Mouse (Mus musculus): ENCODE data around the gene Ppil1. TPM values are rescaled to one million over a fixed set of nuclear protein-coding genes. Genes with fewer than 3 reads are reported as not detected.
"Not testable (repeated sequence)": the region's sequence is repeated elsewhere in the genome, so short reads cannot be mapped to it uniquely, and the experiment has no call there.

Ppil1 gene
- total RNA-seq, 2 experiments from 2014 or later, result 97.1 to 122 TPM

DNA sequence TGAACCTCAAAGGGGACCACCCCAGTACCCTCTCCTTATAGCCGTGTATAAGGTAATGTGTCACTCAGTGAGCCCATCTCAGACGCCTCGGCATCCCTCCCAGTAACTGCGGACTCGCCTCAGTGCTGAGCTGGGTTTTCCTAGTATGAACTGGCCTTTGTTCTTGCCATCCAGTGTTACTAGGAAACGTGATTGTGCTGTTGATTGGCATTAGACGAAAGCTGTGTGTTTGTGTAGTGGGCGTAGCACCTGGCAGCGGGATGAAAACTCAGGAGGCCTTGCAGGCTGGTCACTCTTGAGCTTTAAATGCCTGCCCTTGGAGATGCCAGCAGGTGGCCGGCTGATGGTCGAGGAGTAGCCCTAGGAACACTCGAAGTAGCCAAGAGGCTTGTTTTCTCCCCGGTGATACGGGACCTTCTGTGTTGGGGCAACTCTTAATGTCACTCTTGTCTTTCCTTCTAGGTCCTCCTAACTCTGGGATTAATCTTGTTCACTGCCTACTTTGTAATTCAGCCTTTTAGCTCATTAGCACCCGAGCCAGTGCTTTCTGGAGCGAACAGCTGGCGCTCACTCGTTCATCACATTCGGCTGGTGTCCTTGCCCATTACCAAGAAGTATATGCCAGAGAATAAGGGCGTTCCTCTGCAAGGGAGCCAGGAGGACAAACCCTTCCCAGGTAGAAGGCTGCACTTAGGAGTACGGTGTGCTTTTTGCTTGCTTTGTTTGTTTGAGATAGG is 18.4 kb upstream of the Ppil1 start:
- ATAC-seq (replicated peaks; ENCODE audit: poor library complexity, severe bottlenecking), result no peak

DNA sequence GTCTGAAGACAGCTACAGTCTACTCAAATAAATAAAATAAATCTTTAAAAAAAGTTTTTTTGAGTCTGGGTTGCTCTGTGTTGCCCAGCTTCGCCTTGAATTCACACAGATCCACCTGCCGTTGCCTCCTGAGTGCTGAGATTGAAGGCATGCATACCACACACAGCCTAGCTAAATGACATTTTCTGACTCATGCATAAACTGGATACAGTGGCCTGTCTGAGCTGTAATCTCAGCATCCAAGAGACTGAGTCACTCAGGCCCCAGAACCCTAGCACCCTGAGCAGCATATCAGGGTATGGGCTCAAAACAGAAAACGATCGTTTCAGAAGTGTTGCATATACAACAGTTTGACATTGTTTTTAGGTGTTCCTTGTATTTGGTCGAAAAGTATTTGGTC is 17.6 kb upstream of the Ppil1 start:
- ATAC-seq (replicated peaks; ENCODE audit: poor library complexity, severe bottlenecking), result no peak

DNA sequence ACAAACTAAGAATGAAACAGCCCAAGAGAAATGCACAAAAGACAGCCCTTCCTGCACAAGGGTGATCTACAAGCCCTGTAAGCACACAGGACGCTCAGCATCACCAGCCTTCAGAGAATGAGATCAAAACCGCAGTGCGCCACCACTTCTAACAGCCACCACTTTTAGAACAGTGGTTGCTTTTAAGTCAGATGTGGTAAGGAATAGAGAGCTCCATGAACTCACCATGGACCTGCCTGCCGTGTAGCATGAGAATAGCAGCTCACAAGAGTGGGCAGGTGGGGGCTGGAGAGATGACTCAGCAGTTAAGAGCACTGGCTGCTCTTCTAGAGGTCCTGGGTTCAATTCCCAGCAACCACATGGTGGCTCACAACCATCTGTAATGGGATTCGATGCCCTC is 16.4 kb upstream of the Ppil1 start:
- no peak for ATAC-seq (replicated peaks; ENCODE audit: poor library complexity, severe bottlenecking)

DNA sequence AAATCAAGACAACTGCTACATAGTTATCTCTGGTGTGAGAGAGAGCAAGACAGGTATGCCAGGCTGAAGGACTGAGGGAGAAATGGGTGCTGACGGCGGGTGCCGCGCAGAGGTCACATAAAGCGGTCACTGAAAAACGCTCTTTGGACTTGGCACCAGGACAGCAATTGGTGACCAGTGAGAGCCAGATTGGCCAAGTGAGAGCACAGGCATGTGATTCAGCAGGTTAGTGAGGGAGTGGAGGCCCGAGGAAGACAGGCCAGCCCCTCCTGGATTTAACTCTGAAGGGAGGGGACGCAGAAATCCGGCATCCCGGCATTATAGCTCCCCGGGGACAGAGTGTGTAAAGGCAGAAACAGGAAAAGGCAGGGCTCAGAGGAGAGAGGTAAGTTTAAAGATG is 9.9 kb upstream of the Ppil1 start:
- no peak for ATAC-seq (replicated peaks; ENCODE audit: poor library complexity, severe bottlenecking)

DNA sequence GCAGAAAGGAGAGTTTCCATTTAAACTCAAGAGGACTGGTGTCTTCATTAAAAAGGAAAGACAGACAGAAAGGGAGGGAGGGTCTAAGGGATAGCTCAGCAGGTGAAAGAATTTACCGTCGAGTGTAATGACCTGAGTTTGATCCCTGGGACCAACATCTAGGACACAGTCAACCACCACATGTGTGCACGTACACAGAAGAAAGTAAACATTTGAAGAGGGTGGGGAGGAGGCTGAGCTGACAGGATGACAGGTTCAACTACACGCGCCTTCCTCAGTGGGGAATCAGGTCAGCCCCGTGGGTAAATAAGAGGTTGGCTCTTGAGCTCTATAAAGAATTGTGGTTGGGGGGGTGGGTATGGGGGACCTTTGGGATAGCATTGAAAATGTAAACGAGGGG is 9.2 kb upstream of the Ppil1 start:
- no peak for ATAC-seq (replicated peaks; ENCODE audit: poor library complexity, severe bottlenecking)

DNA sequence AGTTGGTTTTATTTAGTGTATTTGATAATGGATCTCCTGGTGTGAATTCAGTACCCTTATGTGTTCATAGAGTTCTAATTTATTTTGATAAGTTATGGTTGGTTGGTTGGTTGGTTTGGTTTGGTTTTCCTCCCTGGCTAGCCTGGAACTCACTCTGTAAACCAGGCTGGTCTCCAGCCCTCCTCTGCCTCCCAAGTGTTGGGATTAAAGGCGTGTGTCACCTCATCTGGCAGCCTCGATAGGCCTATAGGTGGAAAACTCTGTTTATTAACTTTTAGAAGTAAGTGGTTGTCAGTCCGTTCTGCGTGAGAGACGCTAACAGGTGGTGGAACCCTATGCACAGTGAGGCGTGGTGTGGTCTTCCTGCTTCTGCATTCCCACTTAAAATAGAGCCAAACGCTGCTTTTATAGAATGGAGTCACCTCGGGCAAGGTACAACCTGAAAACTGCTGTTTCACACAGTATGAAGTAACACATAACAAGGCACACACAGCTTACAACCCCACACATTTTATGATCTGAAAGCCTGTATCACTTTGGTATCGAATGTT is 6.2 kb upstream of the Ppil1 start:
- ATAC-seq (replicated peaks; ENCODE audit: poor library complexity, severe bottlenecking), result no peak

DNA sequence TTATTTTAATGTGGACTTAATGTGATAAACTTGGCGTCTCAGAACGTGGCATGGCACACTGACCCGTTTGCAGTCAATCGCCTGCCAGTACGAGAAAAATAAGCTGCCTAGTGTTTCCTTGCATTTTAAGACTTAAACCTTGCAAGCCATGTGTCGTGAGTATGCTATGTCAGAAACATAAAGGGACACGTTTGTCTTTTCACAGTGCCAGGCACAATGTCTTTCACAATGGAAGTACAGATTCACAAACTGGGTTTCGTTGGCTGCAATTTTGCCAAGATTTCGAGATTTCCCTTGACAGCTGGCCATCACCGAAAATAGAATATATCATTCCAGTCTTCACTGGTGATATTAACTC is 5.3 kb upstream of the Ppil1 start:
- ATAC-seq (replicated peaks; ENCODE audit: poor library complexity, severe bottlenecking), result no peak

DNA sequence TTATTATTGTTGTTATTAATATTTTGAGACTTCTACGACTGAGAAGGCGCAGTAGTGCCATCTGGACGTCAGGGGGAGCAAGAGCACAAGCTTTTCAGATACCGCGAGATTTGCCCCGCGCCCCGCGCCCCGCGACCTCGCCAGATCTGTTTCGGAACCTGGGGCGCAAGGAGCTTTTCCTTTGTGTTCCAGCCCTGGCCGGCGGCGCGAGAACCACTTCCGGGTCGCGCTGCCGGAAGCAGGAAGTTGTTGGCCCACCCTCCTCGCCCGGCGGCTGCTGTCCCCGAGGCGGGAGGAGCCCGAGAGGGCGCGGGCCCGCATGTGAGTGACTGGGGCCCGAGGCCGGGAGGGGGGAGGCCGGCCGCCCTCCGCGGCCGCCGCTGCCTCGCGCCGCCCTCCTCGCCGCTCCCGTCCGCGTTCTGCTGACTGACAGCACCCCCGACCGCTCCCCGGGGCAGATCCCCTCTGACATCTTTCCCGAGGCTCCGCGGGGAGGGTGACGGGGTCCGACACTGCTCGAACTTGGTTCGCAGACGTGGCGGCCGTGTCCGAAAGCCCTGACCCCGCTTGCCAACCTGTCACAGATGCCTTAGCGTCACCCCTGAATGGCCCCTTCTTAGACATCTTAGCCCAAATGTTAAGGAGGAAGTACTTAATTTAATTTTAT is 4.8 kb upstream of the Ppil1 start, which contains the start of gene BC004004:
BC004004 (plus strand) TSS at position 107 of the 667 bp plus-strand sequence.
- peak; percentile 89 for ATAC-seq (replicated peaks; ENCODE audit: poor library complexity, severe bottlenecking)

DNA sequence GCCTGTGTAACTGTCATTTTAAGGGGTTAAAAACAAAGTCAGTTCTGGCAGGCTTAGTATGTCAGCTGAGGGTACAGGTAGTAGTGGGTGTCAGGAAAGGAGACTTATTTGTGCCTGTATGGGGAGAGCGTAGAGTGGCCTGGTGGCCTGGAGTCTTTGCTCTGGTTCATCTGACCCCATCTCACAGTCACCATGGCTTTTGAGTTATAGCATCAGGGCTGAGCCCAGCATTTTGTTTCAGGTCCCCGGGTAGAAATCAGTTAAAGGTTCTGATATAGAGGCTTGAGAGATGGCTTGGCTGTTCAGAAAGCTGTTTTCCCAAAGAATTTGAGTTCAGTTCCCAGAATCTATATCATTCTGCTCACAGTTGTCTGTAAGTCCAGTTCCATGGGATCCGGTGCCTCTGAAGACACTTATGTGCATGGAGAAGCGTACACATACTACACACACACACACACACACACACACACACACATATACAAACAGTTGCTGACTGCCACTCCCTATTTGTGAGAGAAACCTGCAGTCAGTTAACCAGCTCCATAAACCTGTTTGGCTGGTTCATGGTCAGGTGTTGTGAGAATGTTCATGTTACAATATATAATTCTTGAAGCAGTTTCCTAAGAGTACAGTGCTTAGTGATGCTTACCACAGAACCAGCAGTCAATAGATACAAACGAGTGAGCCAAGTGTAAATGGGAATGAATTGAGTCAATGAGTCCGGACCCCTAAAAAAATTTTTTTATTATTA is 4.1 kb upstream of the Ppil1 start:
- ATAC-seq (replicated peaks; ENCODE audit: poor library complexity, severe bottlenecking), result no peak

DNA sequence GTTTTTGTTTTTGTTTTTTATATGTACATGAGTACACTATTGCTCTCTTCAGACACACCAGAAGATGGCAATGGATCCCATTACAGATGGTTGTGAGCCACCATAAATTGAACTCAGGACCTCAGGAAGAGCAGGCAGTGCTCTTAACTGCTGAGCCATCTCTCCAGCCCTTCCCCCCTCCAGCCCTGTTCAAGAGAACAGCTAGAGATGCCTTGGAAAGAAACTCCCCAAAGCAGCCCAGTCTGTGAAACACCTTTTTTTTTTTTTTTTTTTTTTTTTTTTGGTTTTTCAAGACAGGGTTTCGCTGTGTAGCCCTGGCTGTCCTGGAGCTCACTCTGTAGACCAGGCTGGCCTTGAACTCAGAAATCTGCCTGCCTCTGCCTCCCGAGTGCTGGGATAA is 3.1 kb upstream of the Ppil1 start:
- ATAC-seq (replicated peaks; ENCODE audit: poor library complexity, severe bottlenecking), result not testable (repeated sequence)

DNA sequence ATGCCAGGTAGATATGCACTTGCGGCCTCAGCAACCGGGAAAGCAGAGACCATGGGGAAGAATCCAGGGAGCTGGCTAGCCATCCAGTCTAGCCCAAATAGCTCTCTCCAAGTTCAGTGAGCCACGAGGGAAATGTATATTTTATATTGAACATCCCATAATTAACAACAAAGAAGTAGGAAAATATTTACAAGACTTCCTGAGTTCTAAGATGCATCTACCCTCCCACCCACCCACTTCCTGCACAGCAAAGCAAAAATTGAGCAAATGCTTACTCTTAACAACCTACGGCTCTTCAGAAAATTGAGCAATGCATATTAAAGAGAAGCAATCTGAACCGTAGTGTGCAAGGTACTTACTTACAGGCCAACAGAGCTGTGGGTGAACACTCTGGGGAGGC is 774 bp upstream of the Ppil1 start:
- no peak for ATAC-seq (replicated peaks; ENCODE audit: poor library complexity, severe bottlenecking)

DNA sequence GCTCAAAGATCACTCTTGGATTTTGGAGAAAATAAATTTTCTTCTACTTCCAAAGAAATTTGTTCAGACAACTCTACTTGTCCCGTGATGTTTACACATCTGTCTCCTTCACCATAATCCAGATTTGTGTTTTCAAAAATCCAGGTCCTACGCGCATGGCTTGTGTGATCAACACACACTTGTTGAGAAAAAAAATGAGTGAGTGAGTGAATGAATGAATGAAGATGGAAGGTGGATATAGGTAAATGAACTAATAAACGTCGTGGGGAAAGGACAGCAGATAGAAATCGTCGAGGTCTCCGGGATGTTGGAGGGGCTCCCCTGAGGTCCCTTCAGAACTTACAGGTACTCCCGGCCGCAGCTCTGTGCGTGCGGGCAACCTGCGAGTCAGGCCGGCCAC is 569 bp downstream of the Ppil1 start:
- no peak for ATAC-seq (replicated peaks; ENCODE audit: poor library complexity, severe bottlenecking)

DNA sequence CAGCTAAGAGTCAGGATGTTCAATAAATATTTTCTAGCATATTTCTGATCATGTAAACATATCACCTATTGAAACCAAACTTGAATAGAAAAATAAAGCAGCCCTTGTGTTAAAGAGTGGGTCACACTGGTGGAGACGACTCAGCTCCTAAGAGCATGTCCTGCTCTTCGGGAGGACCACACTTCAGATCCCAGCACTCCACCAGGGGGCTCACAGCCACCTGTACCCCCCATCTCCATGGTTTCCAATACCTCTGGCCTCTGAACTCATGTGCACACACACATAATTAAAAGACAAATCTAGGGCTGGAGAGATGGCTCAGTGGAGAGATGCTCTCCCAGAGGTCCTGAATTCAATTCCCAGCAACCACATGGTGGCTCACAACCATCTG is 1.7 kb downstream of the Ppil1 start:
- no peak for ATAC-seq (replicated peaks; ENCODE audit: poor library complexity, severe bottlenecking)

DNA sequence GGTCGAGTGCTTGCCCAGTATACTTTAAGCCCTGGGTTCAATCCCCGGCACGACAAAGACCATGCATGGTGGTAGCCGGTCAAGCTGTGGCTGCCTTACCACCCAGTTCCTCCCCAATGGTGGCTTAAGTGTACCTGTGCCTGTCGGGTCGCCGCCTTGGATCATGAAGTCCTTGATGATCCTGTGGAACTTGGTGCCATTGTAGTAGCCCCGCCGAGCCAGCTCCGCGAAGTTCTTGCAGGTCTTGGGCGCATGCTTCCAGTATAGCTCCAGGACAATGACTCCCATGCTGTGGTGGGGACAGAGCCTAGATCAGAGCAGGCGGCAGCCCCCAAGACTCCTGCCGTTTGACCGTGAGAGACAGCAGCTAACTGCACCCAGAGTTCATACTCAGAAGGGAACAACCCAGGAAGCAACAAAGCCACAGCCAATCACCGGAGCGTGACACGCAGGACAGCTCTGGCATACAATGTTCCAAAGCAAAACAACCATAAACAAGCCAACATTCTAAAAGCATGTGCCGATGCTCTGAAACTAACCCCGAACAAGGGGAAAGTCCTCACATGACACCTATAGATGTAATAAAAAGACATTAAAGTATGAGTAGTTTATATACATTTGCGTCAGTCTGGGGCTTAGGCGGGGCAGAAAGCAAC is 2.3 kb downstream of the Ppil1 start:
- no peak for ATAC-seq (replicated peaks; ENCODE audit: poor library complexity, severe bottlenecking)

DNA sequence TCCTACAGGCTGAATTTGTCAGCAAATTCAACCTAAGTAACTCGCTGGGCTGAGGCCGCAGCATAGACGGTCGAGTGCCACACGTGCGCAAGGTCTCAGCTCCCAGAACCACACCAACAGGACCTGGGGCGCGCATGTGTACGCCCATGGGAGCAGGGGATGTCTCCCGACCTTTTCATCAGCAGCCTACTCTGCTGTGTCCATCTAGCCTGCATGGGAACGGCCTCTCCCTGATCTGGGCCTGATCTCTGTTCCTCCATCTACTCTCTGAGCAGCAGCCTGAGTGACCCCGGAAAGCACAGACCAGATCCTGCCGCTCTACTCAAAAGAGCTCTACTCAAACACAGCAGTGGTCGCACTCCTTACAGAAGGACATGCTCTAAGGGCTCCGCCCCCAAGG is 3.5 kb downstream of the Ppil1 start:
- no peak for ATAC-seq (replicated peaks; ENCODE audit: poor library complexity, severe bottlenecking)

DNA sequence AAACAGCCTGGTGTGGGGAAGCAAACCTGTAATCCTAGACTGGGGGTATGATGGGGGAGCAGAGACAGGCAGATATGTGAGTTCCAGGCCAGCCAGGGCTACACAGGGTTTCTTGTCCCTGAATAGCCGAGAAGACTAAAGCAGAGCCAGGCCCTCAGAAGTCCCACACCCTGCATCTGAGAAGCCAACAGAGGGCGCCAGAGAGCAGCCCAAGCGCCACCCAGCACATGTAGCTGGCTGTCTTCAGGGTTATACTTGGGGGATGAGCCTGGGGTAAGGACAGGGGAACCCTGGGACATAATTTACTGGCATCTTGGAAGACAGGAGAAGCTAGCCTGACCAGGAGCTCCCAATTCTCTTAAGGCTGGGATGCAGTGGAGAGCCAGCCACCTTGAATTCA is 4.5 kb downstream of the Ppil1 start:
- ATAC-seq (replicated peaks; ENCODE audit: poor library complexity, severe bottlenecking), result peak; percentile 48

DNA sequence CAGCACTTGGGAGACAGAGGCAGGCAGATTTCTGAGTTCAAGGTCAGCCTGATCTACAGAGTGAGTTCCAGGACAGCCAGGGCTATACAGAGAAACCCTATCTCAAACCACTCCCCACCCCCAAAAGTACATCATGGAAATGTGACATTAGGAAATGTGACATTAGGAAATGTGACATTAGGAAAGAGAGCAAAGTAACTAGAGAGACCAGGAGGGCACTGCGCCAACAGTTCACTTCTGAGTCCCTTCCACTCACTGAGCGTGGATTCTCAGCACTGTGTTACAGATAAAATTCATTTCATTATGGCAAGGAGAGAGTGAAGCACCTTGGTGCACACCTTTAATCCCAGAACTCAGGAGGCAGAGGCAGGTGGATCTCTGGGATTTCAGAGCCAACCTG is 5.1 kb downstream of the Ppil1 start:
- peak; percentile 26; the same call in 1 of the 2 replicates for ATAC-seq (replicated peaks; ENCODE audit: poor library complexity, severe bottlenecking)

DNA sequence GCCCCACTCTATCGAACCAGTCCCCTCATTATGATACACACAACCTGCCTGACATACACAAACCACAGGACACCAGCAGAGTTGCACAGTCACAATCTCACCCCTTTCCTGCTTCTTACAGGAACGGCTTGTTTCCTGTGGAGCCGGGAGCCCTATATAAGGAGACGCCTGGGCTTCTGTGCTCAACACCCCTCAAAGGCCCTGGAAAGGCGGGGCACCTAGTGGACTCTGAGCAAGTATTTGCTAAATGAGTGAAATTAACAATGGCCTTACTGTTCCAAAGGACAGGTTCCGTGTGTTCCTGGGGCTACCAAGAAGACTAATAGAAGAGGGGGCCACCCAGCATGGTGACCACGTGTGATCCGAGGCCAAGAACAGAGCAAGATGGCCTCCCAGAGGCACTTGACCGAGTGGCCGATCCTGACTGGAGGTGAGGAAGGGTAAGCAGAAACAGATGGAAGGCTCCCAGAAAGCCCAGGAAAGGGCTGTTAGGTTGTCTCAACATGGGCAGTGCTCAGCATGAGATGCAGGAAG is 5.9 kb downstream of the Ppil1 start:
- ATAC-seq (replicated peaks; ENCODE audit: poor library complexity, severe bottlenecking), result no peak

DNA sequence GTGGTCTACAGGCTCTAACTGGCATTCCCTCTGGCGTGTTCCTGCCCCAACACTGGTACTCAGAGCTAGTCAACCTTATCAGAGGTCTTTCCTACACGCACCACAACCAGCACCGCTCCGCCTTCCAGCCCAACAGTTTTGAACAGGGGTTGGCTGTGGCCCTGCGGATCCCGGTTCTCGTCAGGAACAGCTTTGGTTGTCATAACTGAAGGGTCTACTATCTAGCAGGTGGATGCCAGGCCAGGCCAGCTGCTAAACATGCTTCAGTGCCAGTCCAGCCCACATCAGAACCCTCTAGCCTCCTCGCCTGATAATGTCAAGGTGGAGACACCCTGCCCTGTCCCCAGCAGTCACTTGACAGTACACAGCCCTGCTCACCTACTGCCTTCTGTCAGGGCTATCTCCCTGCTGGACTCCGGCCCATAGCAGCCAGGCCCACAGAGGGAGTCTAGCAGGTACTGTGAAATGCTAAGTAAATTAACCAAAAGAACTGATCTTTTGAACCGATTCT is 6.9 kb downstream of the Ppil1 start:
- ATAC-seq (replicated peaks; ENCODE audit: poor library complexity, severe bottlenecking), result no peak

DNA sequence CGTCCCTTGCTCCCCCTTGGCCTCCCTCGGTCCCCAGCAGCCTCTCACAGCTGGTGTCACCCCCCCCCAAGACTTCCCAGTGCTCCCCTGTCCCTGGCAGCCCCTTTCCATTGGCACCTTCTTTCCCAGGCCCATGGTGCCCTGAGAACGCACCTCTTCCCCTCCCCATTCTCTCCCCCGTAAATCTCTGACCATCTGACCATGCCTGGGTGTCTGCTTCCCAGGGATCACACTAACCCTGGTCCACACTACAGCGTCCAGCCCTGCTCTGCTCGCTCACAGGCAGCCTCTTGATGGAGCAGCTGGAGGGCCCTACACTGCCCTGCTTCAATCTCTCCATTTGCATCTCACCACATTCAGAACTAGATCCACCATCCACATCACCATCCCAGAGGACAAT is 7.5 kb downstream of the Ppil1 start:
- no peak for ATAC-seq (replicated peaks; ENCODE audit: poor library complexity, severe bottlenecking)
